Mouse (Mus musculus): ENCODE measurements around the gene Nktr. TPM values are rescaled to one million over a fixed set of nuclear protein-coding genes. Genes with fewer than 3 reads are reported as not detected.
A peak's percentile ranks its signal among the peaks of the same experiment; 100 is the strongest.

The Nktr gene
- total and polyA plus RNA-seq, 2 experiments from 2014 or later: 31.1 to 44.8 TPM

- Histone ChIP-seq H3K4me3 (ENCODE audit: low read depth, low read length) (peak within 1 kb of the TSS; percentile 90), H3K9me3 (replicated peaks; ENCODE audit: control insufficient read depth, low read length) (no peaks in the 10 kb centered on the region), H3K4me2 (ENCODE audit: low read depth, low read length) (peak within 1 kb of the TSS; percentile 98), H3K36me3 (replicated peaks; ENCODE audit: control insufficient read depth, insufficient read depth, low read length) (peaks cover 38% of the 10 kb centered on the region), H3K9ac (replicated peaks; ENCODE audit: low read depth, low read length) (peak within 1 kb of the TSS; percentile 96), H3K4me1 (ENCODE audit: control insufficient read depth, insufficient read depth) (peaks cover 19% of the 10 kb centered on the region), H3K27ac (ENCODE audit: low read depth) (peak within 1 kb of the TSS; percentile 97), H3K27me3 (ENCODE audit: control insufficient read depth, insufficient read depth, low read length) (no peaks in the 10 kb centered on the region)
- DNase-seq (ENCODE audit: low spot score) (peak; percentile 75), ATAC-seq (ENCODE audit: insufficient read depth, low read depth) (peak; percentile 84)
- under 1% methylated on average over 78 of the region's 97 CpGs for WGBS
- TF ChIP-seq EP300 (IDR thresholded peaks at IDR 0.05; ENCODE audit: low read depth) (no peak), CTCF (IDR thresholded peaks at IDR 0.05; ENCODE audit: low read depth) (no peak)
These were observed 40.4 kb downstream of the Nktr start, which contains the start of gene Zfp651 for GRCm38 (mm10) chr9:121759091-121760081. Zfp651 (plus strand) TSS chr9:121759330.

GRCm38 (mm10) chr9:121760271-121761090 is 41.5 kb downstream of the Nktr start:
- Histone ChIP-seq H3K9ac (replicated peaks; ENCODE audit: low read depth, low read length) (peak overlapping the region; percentile 96), H3K27ac (ENCODE audit: low read depth) (peak overlapping the region; percentile 97), H3K27me3 (ENCODE audit: control insufficient read depth, insufficient read depth, low read length) (no peaks in the 10 kb centered on the region), H3K4me3 (ENCODE audit: low read depth, low read length) (peak overlapping the region; percentile 90), H3K4me1 (ENCODE audit: control insufficient read depth, insufficient read depth) (peaks cover 19% of the 10 kb centered on the region), H3K36me3 (replicated peaks; ENCODE audit: control insufficient read depth, insufficient read depth, low read length) (peaks cover 38% of the 10 kb centered on the region), H3K9me3 (replicated peaks; ENCODE audit: control insufficient read depth, low read length) (no peaks in the 10 kb centered on the region), H3K4me2 (ENCODE audit: low read depth, low read length) (peak overlapping the region; percentile 98)
- peak; percentile 82 for ATAC-seq (ENCODE audit: insufficient read depth, low read depth)
- WGBS: 2% methylated on average over 37 of the region's 43 CpGs
- TF ChIP-seq EP300 (IDR thresholded peaks at IDR 0.05; ENCODE audit: low read depth): peak; percentile 61; the same call in 1 of the 2 replicates
- no peak for TF ChIP-seq CTCF (IDR thresholded peaks at IDR 0.05; ENCODE audit: low read depth)
- DNase-seq (ENCODE audit: low spot score): peak; percentile 86

GRCm38 (mm10) chr9:121761091-121761665 is 42.2 kb downstream of the Nktr start:
- H3K9me3 ChIP-seq (replicated peaks; ENCODE audit: control insufficient read depth, low read length): no peaks in the 10 kb centered on the region
- peak overlapping the region; percentile 90; the same call in 1 of the 2 replicates for H3K4me3 ChIP-seq (ENCODE audit: low read depth, low read length)
- peaks cover 19% of the 10 kb centered on the region for H3K4me1 ChIP-seq (ENCODE audit: control insufficient read depth, insufficient read depth)
- H3K4me2 ChIP-seq (ENCODE audit: low read depth, low read length): peak overlapping the region; percentile 98
- no peak for ATAC-seq (ENCODE audit: insufficient read depth, low read depth)
- H3K27me3 ChIP-seq (ENCODE audit: control insufficient read depth, insufficient read depth, low read length): no peaks in the 10 kb centered on the region
- H3K9ac ChIP-seq (replicated peaks; ENCODE audit: low read depth, low read length): peak overlapping the region; percentile 96; the same call in 1 of the 2 replicates
- no peak for DNase-seq (ENCODE audit: low spot score)
- 59% methylated on average over 10 of the region's 10 CpGs for WGBS
- H3K27ac ChIP-seq (ENCODE audit: low read depth): peak overlapping the region; percentile 97
- TF ChIP-seq CTCF (IDR thresholded peaks at IDR 0.05; ENCODE audit: low read depth) (no peak), EP300 (IDR thresholded peaks at IDR 0.05; ENCODE audit: low read depth) (no peak)
- H3K36me3 ChIP-seq (replicated peaks; ENCODE audit: control insufficient read depth, insufficient read depth, low read length): peaks cover 38% of the 10 kb centered on the region

GRCm38 (mm10) chr9:121761787-121762186 is 42.8 kb downstream of the Nktr start:
- Histone ChIP-seq H3K36me3 (replicated peaks; ENCODE audit: control insufficient read depth, insufficient read depth, low read length) (peaks cover 42% of the 10 kb centered on the region), H3K4me2 (ENCODE audit: low read depth, low read length) (no peak overlapping the region)

GRCm38 (mm10) chr9:121762248-121762647 is 43.3 kb downstream of the Nktr start:
- WGBS: 83% methylated on average over 10 of the region's 10 CpGs
- Histone ChIP-seq H3K27ac (ENCODE audit: low read depth) (no peak overlapping the region), H3K36me3 (replicated peaks; ENCODE audit: control insufficient read depth, insufficient read depth, low read length) (peaks cover 47% of the 10 kb centered on the region), H3K4me1 (ENCODE audit: control insufficient read depth, insufficient read depth) (peaks cover 19% of the 10 kb centered on the region), H3K4me2 (ENCODE audit: low read depth, low read length) (no peak overlapping the region), H3K9me3 (replicated peaks; ENCODE audit: control insufficient read depth, low read length) (no peaks in the 10 kb centered on the region), H3K9ac (replicated peaks; ENCODE audit: low read depth, low read length) (no peak overlapping the region), H3K27me3 (ENCODE audit: control insufficient read depth, insufficient read depth, low read length) (no peaks in the 10 kb centered on the region), H3K4me3 (ENCODE audit: low read depth, low read length) (no peak overlapping the region)
- no peak for TF ChIP-seq CTCF (IDR thresholded peaks at IDR 0.05; ENCODE audit: low read depth)
- TF ChIP-seq EP300 (IDR thresholded peaks at IDR 0.05; ENCODE audit: low read depth): no peak
- DNase-seq (ENCODE audit: low spot score) (no peak), ATAC-seq (ENCODE audit: insufficient read depth, low read depth) (no peak)

More at GRCm38 (mm10) chr9:121761787-121762186, 42.8 kb downstream of the Nktr start:
- ATAC-seq (ENCODE audit: insufficient read depth, low read depth): no peak
- WGBS: 73% methylated on average over 8 of the region's 8 CpGs
- no peak overlapping the region for H3K4me3 ChIP-seq (ENCODE audit: low read depth, low read length)
- no peak for TF ChIP-seq CTCF (IDR thresholded peaks at IDR 0.05; ENCODE audit: low read depth)
- no peak for TF ChIP-seq EP300 (IDR thresholded peaks at IDR 0.05; ENCODE audit: low read depth)
- no peaks in the 10 kb centered on the region for H3K27me3 ChIP-seq (ENCODE audit: control insufficient read depth, insufficient read depth, low read length)
- H3K4me1 ChIP-seq (ENCODE audit: control insufficient read depth, insufficient read depth): peaks cover 19% of the 10 kb centered on the region
- no peak for DNase-seq (ENCODE audit: low spot score)
- H3K9me3 ChIP-seq (replicated peaks; ENCODE audit: control insufficient read depth, low read length): no peaks in the 10 kb centered on the region
- H3K27ac ChIP-seq (ENCODE audit: low read depth): no peak overlapping the region
- no peak overlapping the region for H3K9ac ChIP-seq (replicated peaks; ENCODE audit: low read depth, low read length)

Measured in heart, postnatal 0 days (tissue).